Mouse (Mus musculus) liver, embryonic 15.5 days (tissue): ENCODE data around the gene Vps26b. TPM values are rescaled to one million over a fixed set of nuclear protein-coding genes. Genes with fewer than 3 reads are reported as not detected.

Experiments used
- ATAC-seq: fragments of 200-750 bp; cut with Nextera tagmentation; 2 replicates; pipeline ENCODE4 v1.8.0; 2017; ENCODE audit warnings: moderate number of reproducible peaks, mild to moderate bottlenecking, moderate library complexity; ENCODE audit not compliant: insufficient read depth
- H3K27ac ChIP-seq: fragments of 300-500 bp; sonication (generic); replicated peaks from 2 replicates; pipeline ENCODE4 v1.5.1; 2015; ENCODE audit warnings: mild to moderate bottlenecking, inconsistent platforms
- H3K27me3 ChIP-seq: fragments of 300-500 bp; sonication (generic); 2 replicates; pipeline ENCODE4 v1.6.1; 2015; ENCODE audit warnings: mild to moderate bottlenecking, inconsistent platforms
- H3K36me3 ChIP-seq: fragments of 300-500 bp; sonication (generic); replicated peaks from 2 replicates; pipeline ENCODE4 v1.6.1; 2015; ENCODE audit warnings: moderate library complexity, mild to moderate bottlenecking, inconsistent platforms
- H3K4me1 ChIP-seq: fragments of 300-500 bp; sonication (generic); replicated peaks from 2 replicates; pipeline ENCODE4 v1.6.1; 2015; ENCODE audit warnings: inconsistent platforms
- H3K4me2 ChIP-seq: fragments of 300-500 bp; sonication (generic); 2 replicates; pipeline ENCODE4 v1.6.1; 2015; ENCODE audit warnings: moderate library complexity, mild to moderate bottlenecking, inconsistent platforms
- H3K4me3 ChIP-seq: fragments of 300-500 bp; sonication (generic); replicated peaks from 2 replicates; pipeline ENCODE4 v1.5.1; 2015; ENCODE audit warnings: mild to moderate bottlenecking, inconsistent platforms
- H3K9ac ChIP-seq: fragments of 300-500 bp; sonication (generic); 2 replicates; pipeline ENCODE4 v1.6.1; 2015; ENCODE audit warnings: moderate library complexity, mild to moderate bottlenecking, inconsistent platforms
- H3K9me3 ChIP-seq: fragments of 300-500 bp; sonication (generic); replicated peaks from 2 replicates; pipeline ENCODE4 v1.6.1; 2016; ENCODE audit warnings: inconsistent platforms
- WGBS: fragments of 180-500 bp; shearing (Covaris S2); methylation state at CpG from one replicate; pipeline ENCODE4 v1.1.7; 2015; ENCODE audit warnings: mixed read lengths; ENCODE audit not compliant: insufficient replicate concordance; 5-methylcytosine and 5-hydroxymethylcytosine counted together
- polyA plus RNA-seq: library from polyadenylated mRNA; unstranded; fragments of >200 nt; fragmentation: Nextera tagmentation; extraction: Ambion mirVana; gene quantifications from 2 replicates; pipeline ENCODE4 v1.2.1, GENCODE M21; 2015

Gene Vps26b
- polyA plus RNA-seq, 1 experiment from 2014 or later = 9.5 TPM

DNA sequence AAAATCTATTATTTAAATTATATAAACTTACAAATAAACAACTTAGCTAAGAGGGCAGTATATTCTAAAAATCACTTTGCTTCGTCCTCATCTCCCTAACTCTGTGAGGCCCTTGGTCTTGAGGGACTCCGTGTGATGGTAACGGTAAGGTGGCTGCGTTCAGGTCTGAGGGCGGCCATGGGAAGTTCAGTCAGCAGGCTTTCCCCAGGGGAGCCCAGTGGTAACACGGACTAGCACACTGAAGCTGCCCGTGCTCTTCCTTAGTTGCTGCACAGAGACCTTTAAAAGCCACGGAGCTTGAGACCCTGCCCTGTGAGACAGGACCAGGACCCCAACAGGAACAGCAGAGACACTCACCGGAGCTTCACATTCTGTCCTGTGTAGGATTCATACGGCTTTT lies 10.9 kb downstream of the Vps26b start:
- H3K9me3 ChIP-seq = no peaks in the 10 kb centered on the region
- H3K27ac ChIP-seq = no peak overlapping the region
- WGBS = 82% methylated on average over 10 of the region's 10 CpGs
- peaks cover 47% of the 10 kb centered on the region for H3K36me3 ChIP-seq
- no peak overlapping the region for H3K4me3 ChIP-seq
- no peak overlapping the region for H3K9ac ChIP-seq
- no peaks in the 10 kb centered on the region for H3K27me3 ChIP-seq
- no peak for ATAC-seq
- no peak overlapping the region for H3K4me2 ChIP-seq
- H3K4me1 ChIP-seq = no peaks in the 10 kb centered on the region

DNA sequence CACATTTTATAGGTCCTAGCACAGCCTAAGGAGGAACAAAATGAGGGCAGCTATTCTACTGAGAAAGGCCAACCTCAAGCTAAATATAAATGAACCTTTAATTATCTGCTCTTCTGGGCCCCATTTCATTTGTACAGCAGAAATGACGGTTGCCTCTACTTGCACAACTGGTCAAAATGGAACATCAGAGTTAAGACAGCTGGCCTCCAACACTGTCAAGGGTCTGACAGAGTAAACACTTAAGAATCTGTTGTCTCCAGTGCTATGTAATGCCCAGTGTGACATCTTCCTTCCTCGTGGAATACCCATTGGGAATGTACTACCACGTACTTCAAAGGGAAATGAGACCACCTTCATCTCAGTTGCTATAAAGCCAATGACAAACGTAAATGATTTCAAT lies 18.3 kb downstream of the Vps26b start:
- Histone ChIP-seq H3K9me3 (no peaks in the 10 kb centered on the region), H3K36me3 (peaks cover 90% of the 10 kb centered on the region), H3K4me2 (no peak overlapping the region), H3K27ac (no peak overlapping the region), H3K4me1 (no peaks in the 10 kb centered on the region), H3K9ac (no peak overlapping the region), H3K27me3 (no peaks in the 10 kb centered on the region), H3K4me3 (no peak overlapping the region)
- ATAC-seq = no peak
- 72% methylated on average over 4 of the region's 4 CpGs for WGBS

- Histone ChIP-seq H3K9ac (no peak overlapping the region), H3K4me1 (no peaks in the 10 kb centered on the region), H3K4me3 (no peak overlapping the region), H3K27me3 (no peaks in the 10 kb centered on the region), H3K9me3 (no peaks in the 10 kb centered on the region), H3K27ac (no peak overlapping the region), H3K36me3 (peaks cover 93% of the 10 kb centered on the region), H3K4me2 (no peak overlapping the region)
- ATAC-seq = no peak
- WGBS = 71% methylated on average over 5 of the region's 5 CpGs
Measured at GRCm38 (mm10) chr9:27009231-27009630, 20.6 kb downstream of the Vps26b start.

DNA sequence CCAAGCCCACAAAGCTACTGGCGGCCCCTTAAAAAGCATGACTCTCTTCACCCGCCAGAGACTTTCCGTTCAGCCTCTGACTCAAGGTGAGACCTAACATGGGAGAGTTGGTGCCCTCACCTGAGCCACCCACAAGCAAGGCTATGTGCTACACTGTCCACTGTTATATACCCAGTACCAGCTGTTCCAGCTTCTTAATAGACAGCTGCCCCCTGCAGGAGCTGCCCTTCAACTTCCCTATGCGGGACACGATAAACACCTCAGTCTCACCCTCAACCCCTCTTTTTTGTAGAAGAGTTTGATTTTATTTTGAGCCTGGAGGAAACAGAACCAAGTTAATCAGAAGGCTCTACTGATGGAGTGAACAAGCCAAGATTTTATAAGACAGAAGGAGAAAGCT lies 23.0 kb downstream of the Vps26b start:
- H3K36me3 ChIP-seq = peaks cover 73% of the 10 kb centered on the region
- 78% methylated on average over 5 of the region's 5 CpGs for WGBS

DNA sequence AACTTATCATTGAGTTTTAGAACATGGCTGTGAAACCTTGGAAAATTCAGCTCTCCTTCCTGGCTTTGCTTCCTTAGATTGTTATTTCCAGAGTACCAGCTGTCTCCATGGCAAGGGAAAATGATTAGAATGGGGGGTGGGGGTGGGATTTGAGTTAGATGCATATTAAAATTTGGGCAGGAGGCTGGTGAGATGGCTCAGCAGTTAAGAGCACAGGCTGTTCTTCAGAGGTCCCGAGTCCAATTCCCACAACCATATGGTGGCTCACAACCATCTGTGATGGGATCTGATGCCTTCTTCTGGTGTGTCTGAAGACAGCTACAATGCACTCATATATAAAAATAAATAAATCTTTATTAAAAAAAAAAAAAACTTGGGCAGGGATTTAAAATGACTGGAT lies 23.9 kb downstream of the Vps26b start:
- no peak for ATAC-seq
- no peak overlapping the region for H3K27ac ChIP-seq
- H3K36me3 ChIP-seq = peaks cover 65% of the 10 kb centered on the region
- no peak overlapping the region for H3K9ac ChIP-seq
- H3K9me3 ChIP-seq = no peaks in the 10 kb centered on the region
- H3K27me3 ChIP-seq = no peaks in the 10 kb centered on the region
- H3K4me3 ChIP-seq = no peak overlapping the region
- 58% methylated on average over 1 of the region's 1 CpGs for WGBS
- no peak overlapping the region for H3K4me2 ChIP-seq
- H3K4me1 ChIP-seq = peaks cover 6% of the 10 kb centered on the region

More for the DNA sequence above, 23.0 kb downstream of the Vps26b start:
- Histone ChIP-seq H3K27me3 (no peaks in the 10 kb centered on the region), H3K4me2 (no peak overlapping the region), H3K9me3 (no peaks in the 10 kb centered on the region), H3K4me1 (no peaks in the 10 kb centered on the region), H3K27ac (no peak overlapping the region), H3K9ac (no peak overlapping the region), H3K4me3 (no peak overlapping the region)
- ATAC-seq = no peak

GRCm38 (mm10) chr9:27005231-27005630 lies 24.6 kb downstream of the Vps26b start:
- Histone ChIP-seq H3K9ac (no peak overlapping the region), H3K4me1 (peaks cover 13% of the 10 kb centered on the region), H3K27ac (no peak overlapping the region), H3K27me3 (no peaks in the 10 kb centered on the region), H3K4me2 (no peak overlapping the region), H3K4me3 (no peak overlapping the region), H3K36me3 (peaks cover 59% of the 10 kb centered on the region), H3K9me3 (no peaks in the 10 kb centered on the region)
- no peak for ATAC-seq
- 82% methylated on average over 3 of the region's 3 CpGs for WGBS

DNA sequence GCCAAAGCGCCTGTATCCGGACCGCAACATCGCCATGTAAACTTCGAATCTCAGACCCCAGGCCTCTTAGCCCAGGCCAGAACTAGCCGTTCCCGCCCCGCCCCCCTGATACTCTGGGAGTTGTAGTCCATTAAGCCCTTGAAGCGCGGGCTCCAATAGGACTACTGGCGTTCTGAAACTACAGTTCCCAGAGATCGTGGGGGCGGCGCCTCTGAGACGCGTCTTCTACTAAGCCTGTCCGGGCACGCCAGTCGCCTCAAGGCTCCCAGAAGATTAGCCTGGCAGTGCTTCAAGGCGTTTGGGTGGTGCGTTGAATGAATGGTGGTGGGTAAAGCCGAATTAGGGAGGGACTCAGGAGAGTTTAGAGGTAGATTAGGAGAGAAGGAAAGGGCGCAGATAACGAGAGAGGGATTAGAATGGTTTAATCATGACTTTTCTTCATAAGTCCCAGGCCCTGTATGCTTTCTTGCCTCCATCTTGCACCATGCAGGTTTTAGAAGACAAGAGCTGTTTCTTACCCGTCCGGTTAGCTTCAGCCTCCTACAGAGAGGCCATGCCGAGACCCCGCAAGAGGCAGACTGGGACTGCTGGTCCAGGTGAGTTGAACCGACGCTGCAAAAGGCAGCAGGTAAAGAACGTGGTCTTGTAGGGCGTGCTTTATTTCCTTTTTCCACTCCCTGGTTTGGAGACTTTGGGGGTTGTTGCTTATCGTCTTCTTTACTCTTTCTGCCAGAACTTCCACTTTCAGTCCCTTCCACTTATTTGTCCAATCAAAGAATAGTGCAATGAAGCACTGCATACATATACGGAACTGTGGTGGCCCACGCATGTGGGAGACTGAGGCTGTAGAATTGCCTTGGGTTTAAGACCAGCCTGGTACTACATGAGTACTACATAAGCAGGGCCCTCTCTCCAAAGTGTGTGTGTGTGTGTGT lies 30.1 kb downstream of the Vps26b start, which contains the start of the genes Acad8 and Thyn1:
Gene Acad8, minus strand, starts transcription at position 106 of the 935 bp plus-strand sequence.
Gene Thyn1, plus strand, starts transcription at position 250 of the 935 bp plus-strand sequence.
- peak; percentile 99 for ATAC-seq
- H3K4me2 ChIP-seq = peak within 1 kb of the TSS; percentile 89
- H3K9me3 ChIP-seq = no peaks in the 10 kb centered on the region
- peak within 1 kb of the TSS; percentile 76 for H3K4me3 ChIP-seq
- under 1% methylated on average over 35 of the region's 35 CpGs for WGBS
- peaks cover 35% of the 10 kb centered on the region for H3K4me1 ChIP-seq
- H3K36me3 ChIP-seq = peaks cover 7% of the 10 kb centered on the region
- H3K27ac ChIP-seq = peak within 1 kb of the TSS; percentile 42; the same call in 1 of the 2 replicates
- H3K9ac ChIP-seq = peak within 1 kb of the TSS; percentile 68
- no peaks in the 10 kb centered on the region for H3K27me3 ChIP-seq

- Histone ChIP-seq H3K4me1 (peaks cover 35% of the 10 kb centered on the region), H3K9ac (peak overlapping the region; percentile 68), H3K9me3 (no peaks in the 10 kb centered on the region), H3K4me3 (peak overlapping the region; percentile 76), H3K4me2 (peak overlapping the region; percentile 89), H3K27me3 (no peaks in the 10 kb centered on the region), H3K27ac (peak overlapping the region; percentile 42; the same call in 1 of the 2 replicates), H3K36me3 (no peaks in the 10 kb centered on the region; the same call in 1 of the 2 replicates)
- under 1% methylated on average over 29 of the region's 29 CpGs for WGBS
- peak; percentile 26 for ATAC-seq
Measured at GRCm38 (mm10) chr9:26998669-26999460, 31.0 kb downstream of the Vps26b start.

DNA sequence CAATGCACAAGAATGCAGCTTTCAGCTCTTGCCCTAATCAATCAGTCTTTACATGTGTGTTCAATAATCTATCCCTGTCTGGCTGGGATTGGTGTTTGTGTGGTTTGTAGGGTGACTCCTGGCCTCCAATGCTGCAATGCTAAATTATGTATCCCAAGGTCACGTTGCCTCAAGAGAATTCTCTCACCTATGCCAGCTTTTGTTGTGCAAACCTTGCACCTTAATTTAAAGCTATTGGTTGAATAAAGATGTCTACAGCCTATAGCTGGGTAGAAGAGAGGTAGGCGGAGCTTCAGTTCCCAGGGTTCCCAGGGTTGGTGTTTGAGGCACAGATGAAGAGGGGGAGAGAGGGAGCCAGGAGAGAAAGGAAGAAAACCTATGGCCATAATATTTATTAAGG lies 32.4 kb downstream of the Vps26b start:
- H3K27me3 ChIP-seq = no peaks in the 10 kb centered on the region
- H3K4me1 ChIP-seq = peaks cover 35% of the 10 kb centered on the region
- no peak overlapping the region for H3K4me2 ChIP-seq
- H3K9me3 ChIP-seq = no peaks in the 10 kb centered on the region
- ATAC-seq = no peak
- H3K9ac ChIP-seq = no peak overlapping the region
- WGBS = 68% methylated on average over 2 of the region's 2 CpGs
- no peak overlapping the region for H3K4me3 ChIP-seq
- H3K27ac ChIP-seq = no peak overlapping the region
- no peaks in the 10 kb centered on the region for H3K36me3 ChIP-seq

- H3K9me3 ChIP-seq = no peaks in the 10 kb centered on the region
- H3K9ac ChIP-seq = no peak overlapping the region
- H3K27me3 ChIP-seq = no peaks in the 10 kb centered on the region
- ATAC-seq = no peak
- H3K4me1 ChIP-seq = peaks cover 35% of the 10 kb centered on the region
- WGBS = 51% methylated on average over 3 of the region's 3 CpGs
- H3K4me2 ChIP-seq = no peak overlapping the region
- H3K4me3 ChIP-seq = no peak overlapping the region
- no peaks in the 10 kb centered on the region for H3K36me3 ChIP-seq
- H3K27ac ChIP-seq = no peak overlapping the region
Measured at GRCm38 (mm10) chr9:26997062-26997461, 32.8 kb downstream of the Vps26b start.

DNA sequence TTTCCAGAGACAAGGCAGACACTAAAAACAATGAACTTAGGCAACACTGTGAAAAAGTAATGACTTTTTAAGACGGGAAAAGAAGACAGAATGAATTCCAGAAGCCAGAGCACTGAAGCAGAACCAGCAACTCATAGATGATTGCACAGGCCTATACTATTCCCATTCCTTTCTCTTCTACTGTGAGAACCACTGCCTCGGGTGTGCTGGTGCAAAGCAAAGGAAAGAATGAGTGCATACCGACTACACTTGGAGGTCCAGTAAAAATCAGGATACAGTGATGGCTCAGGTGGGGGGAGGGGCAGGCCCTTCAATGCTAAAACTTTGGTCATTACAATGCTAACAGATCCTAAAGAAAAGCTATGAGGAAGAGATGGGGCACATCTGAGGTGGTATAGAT lies 36.0 kb downstream of the Vps26b start:
- H3K9me3 ChIP-seq = no peaks in the 10 kb centered on the region
- WGBS = 62% methylated on average over 3 of the region's 3 CpGs
- no peak overlapping the region for H3K4me3 ChIP-seq
- peaks cover 13% of the 10 kb centered on the region for H3K36me3 ChIP-seq
- no peaks in the 10 kb centered on the region for H3K27me3 ChIP-seq
- no peak overlapping the region for H3K27ac ChIP-seq
- H3K9ac ChIP-seq = no peak overlapping the region
- peaks cover 12% of the 10 kb centered on the region for H3K4me1 ChIP-seq
- no peak for ATAC-seq
- no peak overlapping the region for H3K4me2 ChIP-seq
